Mouse (Mus musculus): ENCODE measurements around the gene Arsj.

DNA sequence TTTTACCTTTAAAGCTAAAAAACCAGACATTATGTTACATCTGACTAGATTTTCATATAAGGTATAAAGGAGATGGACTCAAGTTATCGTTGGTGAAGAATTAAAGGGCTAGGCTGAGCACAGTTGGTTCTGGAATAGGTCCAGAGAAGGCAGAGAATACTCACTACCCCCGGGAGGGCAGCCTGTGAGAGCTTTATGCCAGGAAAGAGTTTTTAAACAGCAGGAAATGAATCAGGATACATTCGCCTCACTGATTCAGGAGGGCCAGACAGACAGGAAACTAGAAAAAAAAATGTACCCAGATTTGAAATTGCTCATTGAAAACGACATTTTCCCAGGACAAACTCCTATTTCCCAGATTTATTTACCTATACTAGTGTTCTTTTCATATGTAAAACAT lies 28.2 kb upstream of the Arsj start:
- TF ChIP-seq CTCF (IDR thresholded peaks at IDR 0.05; ENCODE audit: low read depth) (no peak), EP300 (IDR thresholded peaks at IDR 0.05; ENCODE audit: low read depth) (no peak)
